Mouse (Mus musculus): ENCODE data around the gene Cacna1a. TPM values are rescaled to one million over a fixed set of nuclear protein-coding genes. Genes with fewer than 3 reads are reported as not detected.
A peak's percentile ranks its signal among the peaks of the same experiment; 100 is the strongest.

The Cacna1a gene
- polyA plus RNA-seq, 1 experiment from 2014 or later: 6.7 TPM

- no peak overlapping the region for H3K9ac ChIP-seq (replicated peaks; ENCODE audit: low read depth, low read length)
- H3K4me1 ChIP-seq (ENCODE audit: control insufficient read depth, insufficient read depth, low read length): 0 out of 2 replicates have a peak, but pooled peaks cover 3% of the 10 kb centered on the region
- no peak overlapping the region for H3K27ac ChIP-seq (ENCODE audit: low read length)
- 68% methylated on average over 4 of the region's 4 CpGs for WGBS
- H3K27me3 ChIP-seq (ENCODE audit: control insufficient read depth, insufficient read depth, low read length): no peaks in the 10 kb centered on the region
- H3K36me3 ChIP-seq (ENCODE audit: control insufficient read depth, insufficient read depth, low read length): no peaks in the 10 kb centered on the region
- no peak overlapping the region for H3K4me2 ChIP-seq (replicated peaks; ENCODE audit: low read depth, low read length)
- H3K9me3 ChIP-seq (ENCODE audit: control insufficient read depth, low read depth, low read length): no peaks in the 10 kb centered on the region
- H3K4me3 ChIP-seq (ENCODE audit: low read depth, low read length): no peak overlapping the region
- no peak for ATAC-seq (ENCODE audit: insufficient number of reproducible peaks, insufficient read depth, low FRiP score, low read depth)
These were observed 241.9 kb downstream of the Cacna1a start for GRCm38 (mm10) chr8:84630145-84630544.

GRCm38 (mm10) chr8:84631813-84632212 is 243.6 kb downstream of the Cacna1a start:
- Histone ChIP-seq H3K27ac (ENCODE audit: low read length) (no peak overlapping the region), H3K9ac (replicated peaks; ENCODE audit: low read depth, low read length) (no peak overlapping the region), H3K27me3 (ENCODE audit: control insufficient read depth, insufficient read depth, low read length) (no peaks in the 10 kb centered on the region), H3K4me1 (ENCODE audit: control insufficient read depth, insufficient read depth, low read length) (0 out of 2 replicates have a peak, but pooled peaks cover 8% of the 10 kb centered on the region), H3K36me3 (ENCODE audit: control insufficient read depth, insufficient read depth, low read length) (no peaks in the 10 kb centered on the region), H3K4me2 (replicated peaks; ENCODE audit: low read depth, low read length) (no peak overlapping the region), H3K9me3 (ENCODE audit: control insufficient read depth, low read depth, low read length) (no peaks in the 10 kb centered on the region), H3K4me3 (ENCODE audit: low read depth, low read length) (no peak overlapping the region)
- no peak for ATAC-seq (ENCODE audit: insufficient number of reproducible peaks, insufficient read depth, low FRiP score, low read depth)
- WGBS: 87% methylated on average over 4 of the region's 4 CpGs

DNA sequence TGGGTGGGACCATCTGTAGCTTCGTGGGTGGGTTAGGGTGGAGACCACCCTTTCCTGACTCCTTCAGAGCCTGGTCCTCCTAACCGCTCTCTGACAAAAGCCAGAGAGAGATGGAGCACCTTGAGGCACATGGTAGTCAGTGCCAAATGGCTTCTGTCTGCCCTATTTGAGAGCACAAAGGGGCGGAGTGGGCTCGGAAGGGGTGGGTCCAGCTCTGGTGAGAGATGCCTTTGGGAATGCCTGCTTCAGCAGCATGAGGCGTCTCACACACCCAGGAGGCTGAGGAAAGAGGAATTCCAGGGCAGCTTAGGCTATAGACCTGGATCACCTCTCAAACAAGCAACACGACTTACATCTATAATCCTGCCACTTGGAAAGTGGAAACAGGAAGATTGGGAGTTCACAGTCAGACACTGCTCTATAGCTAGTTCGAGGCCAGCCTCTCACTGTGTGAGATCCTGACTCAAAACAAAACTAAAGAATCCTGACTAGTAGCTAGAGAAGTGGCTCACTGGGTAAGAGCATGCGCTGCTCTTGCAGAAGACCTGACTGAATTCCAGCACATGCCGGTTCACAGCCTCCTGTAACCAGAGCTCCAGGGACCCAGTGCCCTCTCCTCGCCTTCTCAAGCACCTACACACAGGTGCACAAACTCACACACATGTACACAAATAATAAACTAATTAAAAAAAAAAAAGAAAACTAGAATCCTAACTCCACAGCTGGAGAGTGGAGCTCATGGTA is 245.8 kb downstream of the Cacna1a start:
- 0 out of 2 replicates have a peak, but pooled peaks cover 8% of the 10 kb centered on the region for H3K4me1 ChIP-seq (ENCODE audit: control insufficient read depth, insufficient read depth, low read length)
- no peak overlapping the region for H3K4me3 ChIP-seq (ENCODE audit: low read depth, low read length)
- H3K4me2 ChIP-seq (replicated peaks; ENCODE audit: low read depth, low read length): no peak overlapping the region
- H3K9me3 ChIP-seq (ENCODE audit: control insufficient read depth, low read depth, low read length): no peaks in the 10 kb centered on the region
- no peak overlapping the region for H3K9ac ChIP-seq (replicated peaks; ENCODE audit: low read depth, low read length)
- H3K36me3 ChIP-seq (ENCODE audit: control insufficient read depth, insufficient read depth, low read length): no peaks in the 10 kb centered on the region
- H3K27ac ChIP-seq (ENCODE audit: low read length): no peak overlapping the region
- no peak for ATAC-seq (ENCODE audit: insufficient number of reproducible peaks, insufficient read depth, low FRiP score, low read depth)
- no peaks in the 10 kb centered on the region for H3K27me3 ChIP-seq (ENCODE audit: control insufficient read depth, insufficient read depth, low read length)
- 44% methylated on average over 10 of the region's 10 CpGs for WGBS

GRCm38 (mm10) chr8:84634849-84635304 is 246.6 kb downstream of the Cacna1a start:
- H3K4me3 ChIP-seq (ENCODE audit: low read depth, low read length): no peak overlapping the region
- H3K4me2 ChIP-seq (replicated peaks; ENCODE audit: low read depth, low read length): no peak overlapping the region
- H3K27ac ChIP-seq (ENCODE audit: low read length): no peak overlapping the region
- H3K9ac ChIP-seq (replicated peaks; ENCODE audit: low read depth, low read length): no peak overlapping the region
- H3K36me3 ChIP-seq (ENCODE audit: control insufficient read depth, insufficient read depth, low read length): no peaks in the 10 kb centered on the region
- ATAC-seq (ENCODE audit: insufficient number of reproducible peaks, insufficient read depth, low FRiP score, low read depth): no peak
- H3K4me1 ChIP-seq (ENCODE audit: control insufficient read depth, insufficient read depth, low read length): 0 out of 2 replicates have a peak, but pooled peaks cover 8% of the 10 kb centered on the region
- no peaks in the 10 kb centered on the region for H3K9me3 ChIP-seq (ENCODE audit: control insufficient read depth, low read depth, low read length)
- no peaks in the 10 kb centered on the region for H3K27me3 ChIP-seq (ENCODE audit: control insufficient read depth, insufficient read depth, low read length)
- 49% methylated on average over 9 of the region's 9 CpGs for WGBS

DNA sequence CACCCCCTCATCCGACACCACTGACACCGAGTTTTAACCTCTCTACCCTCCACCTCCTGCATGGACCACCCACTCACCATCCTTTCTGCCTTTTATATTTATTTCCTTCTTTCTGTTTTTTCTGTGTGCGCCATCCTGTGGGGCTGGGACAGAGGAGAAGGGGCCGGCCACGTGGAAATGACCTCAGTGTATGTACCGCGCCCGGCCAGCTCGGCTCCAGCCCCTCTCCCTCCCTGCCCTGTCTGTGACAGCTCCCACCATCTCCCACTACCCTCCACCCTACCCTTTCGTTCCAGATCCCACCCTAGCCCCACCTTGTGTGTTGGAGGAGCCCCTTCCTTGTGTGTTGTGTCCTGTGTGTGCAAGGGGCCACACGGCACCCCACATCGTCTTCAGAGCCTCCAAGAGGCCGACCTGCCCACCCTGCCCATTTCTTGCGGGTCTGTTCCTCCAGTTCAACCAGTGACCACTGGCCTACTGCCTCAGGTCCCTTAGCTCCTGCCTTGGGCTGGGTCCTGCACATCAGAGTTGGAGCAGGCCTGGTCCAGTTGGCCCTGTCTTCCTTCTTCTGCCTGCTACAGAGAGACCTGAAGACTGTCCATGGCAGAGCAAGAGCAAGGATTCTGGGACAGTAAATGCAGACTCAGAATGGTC is 247.3 kb downstream of the Cacna1a start:
- no peak overlapping the region for H3K27ac ChIP-seq (ENCODE audit: low read length)
- H3K36me3 ChIP-seq (ENCODE audit: control insufficient read depth, insufficient read depth, low read length): no peaks in the 10 kb centered on the region
- no peak for ATAC-seq (ENCODE audit: insufficient number of reproducible peaks, insufficient read depth, low FRiP score, low read depth)
- H3K9ac ChIP-seq (replicated peaks; ENCODE audit: low read depth, low read length): no peak overlapping the region
- no peak overlapping the region for H3K4me2 ChIP-seq (replicated peaks; ENCODE audit: low read depth, low read length)
- H3K4me3 ChIP-seq (ENCODE audit: low read depth, low read length): no peak overlapping the region
- 0 out of 2 replicates have a peak, but pooled peaks cover 8% of the 10 kb centered on the region for H3K4me1 ChIP-seq (ENCODE audit: control insufficient read depth, insufficient read depth, low read length)
- no peaks in the 10 kb centered on the region for H3K27me3 ChIP-seq (ENCODE audit: control insufficient read depth, insufficient read depth, low read length)
- 62% methylated on average over 13 of the region's 14 CpGs for WGBS
- H3K9me3 ChIP-seq (ENCODE audit: control insufficient read depth, low read depth, low read length): no peaks in the 10 kb centered on the region

- Histone ChIP-seq H3K27ac (ENCODE audit: low read length) (no peak overlapping the region), H3K36me3 (ENCODE audit: control insufficient read depth, insufficient read depth, low read length) (no peaks in the 10 kb centered on the region), H3K27me3 (ENCODE audit: control insufficient read depth, insufficient read depth, low read length) (no peaks in the 10 kb centered on the region), H3K4me2 (replicated peaks; ENCODE audit: low read depth, low read length) (no peak overlapping the region), H3K9me3 (ENCODE audit: control insufficient read depth, low read depth, low read length) (no peaks in the 10 kb centered on the region), H3K4me1 (ENCODE audit: control insufficient read depth, insufficient read depth, low read length) (0 out of 2 replicates have a peak, but pooled peaks cover 8% of the 10 kb centered on the region), H3K9ac (replicated peaks; ENCODE audit: low read depth, low read length) (no peak overlapping the region), H3K4me3 (ENCODE audit: low read depth, low read length) (no peak overlapping the region)
- WGBS: 82% methylated on average over 17 of the region's 17 CpGs
- no peak for ATAC-seq (ENCODE audit: insufficient number of reproducible peaks, insufficient read depth, low FRiP score, low read depth)
These were observed 247.9 kb downstream of the Cacna1a start for GRCm38 (mm10) chr8:84636051-84636691.

DNA sequence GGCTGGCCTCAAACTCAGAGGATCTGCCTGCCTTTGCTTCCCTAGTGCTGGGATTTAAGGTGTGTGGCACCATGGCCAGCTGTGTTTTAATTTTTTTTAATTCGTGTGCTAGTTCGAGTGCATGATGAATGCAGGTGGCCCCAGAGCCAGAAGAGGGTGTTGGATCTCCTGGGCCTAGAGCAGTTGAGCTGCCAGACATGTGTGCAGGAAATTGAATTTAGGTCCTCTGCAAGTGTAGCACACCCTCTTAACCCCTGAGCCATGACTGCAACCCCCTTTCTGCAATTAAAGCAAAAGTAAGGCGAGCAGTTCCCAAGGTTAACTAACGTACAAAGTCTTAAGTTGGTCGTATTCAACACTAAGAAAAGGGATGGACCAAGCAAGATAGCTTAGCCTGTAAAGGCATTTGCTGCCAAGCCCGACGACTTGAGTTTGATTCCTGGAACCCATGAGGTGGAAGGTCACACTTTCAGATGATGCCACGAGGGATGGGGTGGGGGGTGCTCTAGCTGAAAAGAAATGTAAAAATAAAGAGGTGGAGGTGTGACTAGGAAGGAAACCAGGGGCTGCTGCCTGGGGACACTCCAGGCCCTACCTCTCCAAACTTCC is 249.8 kb downstream of the Cacna1a start:
- peak overlapping the region; percentile 77 for H3K4me2 ChIP-seq (replicated peaks; ENCODE audit: low read depth, low read length)
- no peaks in the 10 kb centered on the region for H3K9me3 ChIP-seq (ENCODE audit: control insufficient read depth, low read depth, low read length)
- peak overlapping the region; percentile 69 for H3K9ac ChIP-seq (replicated peaks; ENCODE audit: low read depth, low read length)
- peak overlapping the region; percentile 52 for H3K4me3 ChIP-seq (ENCODE audit: low read depth, low read length)
- no peaks in the 10 kb centered on the region for H3K36me3 ChIP-seq (ENCODE audit: control insufficient read depth, insufficient read depth, low read length)
- H3K27ac ChIP-seq (ENCODE audit: low read length): peak overlapping the region; percentile 92
- H3K27me3 ChIP-seq (ENCODE audit: control insufficient read depth, insufficient read depth, low read length): no peaks in the 10 kb centered on the region
- 27% methylated on average over 8 of the region's 8 CpGs for WGBS
- ATAC-seq (ENCODE audit: insufficient number of reproducible peaks, insufficient read depth, low FRiP score, low read depth): no peak
- 0 out of 2 replicates have a peak, but pooled peaks cover 8% of the 10 kb centered on the region for H3K4me1 ChIP-seq (ENCODE audit: control insufficient read depth, insufficient read depth, low read length)

DNA sequence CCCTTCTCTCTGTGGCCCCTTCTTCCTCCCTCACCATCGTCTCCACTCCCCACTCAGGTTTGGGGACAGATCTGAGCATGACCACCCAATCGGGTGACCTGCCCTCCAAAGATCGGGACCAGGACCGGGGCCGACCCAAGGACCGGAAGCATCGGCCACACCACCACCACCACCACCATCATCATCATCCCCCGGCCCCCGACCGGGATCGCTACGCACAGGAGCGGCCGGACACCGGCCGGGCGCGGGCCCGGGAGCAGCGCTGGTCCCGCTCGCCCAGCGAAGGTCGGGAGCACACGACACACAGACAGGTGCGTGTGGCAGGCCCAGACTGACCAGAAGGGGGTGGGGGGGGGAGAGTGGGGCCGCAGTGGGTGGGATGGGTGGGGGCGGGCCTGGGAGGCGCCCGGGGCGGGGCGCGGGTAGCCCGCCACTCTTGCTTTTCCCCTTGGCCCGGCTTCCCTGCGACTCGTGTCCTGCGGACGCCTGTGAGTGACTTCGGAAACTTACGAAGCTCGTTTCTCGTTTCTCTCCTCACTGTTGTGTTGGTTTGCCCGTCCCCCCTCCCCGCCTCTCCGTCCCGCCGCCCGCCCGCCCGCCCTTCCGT is 250.4 kb downstream of the Cacna1a start:
- no peaks in the 10 kb centered on the region for H3K36me3 ChIP-seq (ENCODE audit: control insufficient read depth, insufficient read depth, low read length)
- peak overlapping the region; percentile 77 for H3K4me2 ChIP-seq (replicated peaks; ENCODE audit: low read depth, low read length)
- under 1% methylated on average over 38 of the region's 52 CpGs for WGBS
- H3K9ac ChIP-seq (replicated peaks; ENCODE audit: low read depth, low read length): peak overlapping the region; percentile 69
- peak overlapping the region; percentile 92 for H3K27ac ChIP-seq (ENCODE audit: low read length)
- H3K4me1 ChIP-seq (ENCODE audit: control insufficient read depth, insufficient read depth, low read length): 0 out of 2 replicates have a peak, but pooled peaks cover 8% of the 10 kb centered on the region
- H3K9me3 ChIP-seq (ENCODE audit: control insufficient read depth, low read depth, low read length): no peaks in the 10 kb centered on the region
- H3K4me3 ChIP-seq (ENCODE audit: low read depth, low read length): peak overlapping the region; percentile 52
- peak; percentile 26 for ATAC-seq (ENCODE audit: insufficient number of reproducible peaks, insufficient read depth, low FRiP score, low read depth)
- H3K27me3 ChIP-seq (ENCODE audit: control insufficient read depth, insufficient read depth, low read length): no peaks in the 10 kb centered on the region
